Mouse (Mus musculus): Measurements from ENCODE around the gene AI467606.

AI467606 gene

DNA sequence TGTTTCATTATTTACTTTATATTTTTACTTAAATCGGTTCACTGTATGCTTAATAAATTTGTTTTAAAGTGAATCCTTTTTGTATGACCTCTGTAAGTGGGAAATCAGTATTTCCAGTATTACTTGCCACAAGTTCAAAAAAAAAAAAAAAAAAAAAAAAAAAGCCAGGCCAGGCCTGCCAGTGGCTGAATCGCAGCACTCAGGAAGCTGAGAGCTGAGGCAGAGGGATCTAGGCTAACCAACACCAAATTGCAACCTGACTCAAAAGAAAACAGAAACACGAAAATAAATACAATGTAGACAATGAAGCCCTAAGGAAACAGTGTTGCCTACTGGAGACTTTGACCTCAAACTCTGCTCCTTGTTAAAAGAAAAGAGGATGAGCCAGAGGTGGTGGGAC, 2.8 kb downstream of the AI467606 start:
- no peak for DNase-seq (ENCODE audit: low spot score)

DNA sequence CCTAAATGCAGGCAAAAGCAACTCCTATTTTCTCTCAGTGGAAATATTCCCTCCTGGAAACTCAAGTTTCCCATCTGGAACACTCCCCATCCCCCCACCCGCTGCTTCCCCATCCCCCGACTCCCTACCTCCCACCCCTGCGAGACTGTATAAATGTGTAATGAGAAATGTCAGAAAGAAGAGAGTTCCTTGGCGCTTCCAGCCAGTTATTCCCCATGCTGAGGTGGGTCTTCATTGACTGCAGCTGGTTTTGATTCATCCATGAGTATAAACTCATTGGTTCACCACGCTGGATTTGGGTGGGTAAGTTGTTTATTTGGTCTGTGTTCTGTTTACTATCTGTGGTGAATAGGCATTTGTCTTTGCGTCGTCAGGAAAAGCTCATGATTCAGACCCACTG, 5.3 kb downstream of the AI467606 start:
- no peak for DNase-seq (ENCODE audit: low spot score)

DNA sequence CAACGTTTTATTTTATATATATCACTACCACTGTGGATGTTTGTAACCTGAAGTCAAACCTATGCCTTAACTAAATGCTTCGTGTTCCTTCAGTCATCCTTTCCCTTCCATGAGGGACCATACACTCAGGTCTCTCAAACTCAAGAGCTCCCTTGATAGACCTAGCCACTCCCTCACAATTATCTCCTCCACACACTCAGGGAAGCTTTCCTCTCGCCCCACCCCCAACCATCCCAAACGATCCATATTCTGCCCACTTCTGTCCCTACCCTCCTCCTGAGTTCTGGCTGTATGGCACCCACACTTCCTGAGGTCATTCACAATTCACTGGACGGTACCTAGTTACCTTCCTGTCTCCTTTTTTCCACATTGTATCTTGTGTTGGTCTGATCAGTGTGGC, 7.4 kb downstream of the AI467606 start:
- no peak for DNase-seq (ENCODE audit: low spot score)

DNA sequence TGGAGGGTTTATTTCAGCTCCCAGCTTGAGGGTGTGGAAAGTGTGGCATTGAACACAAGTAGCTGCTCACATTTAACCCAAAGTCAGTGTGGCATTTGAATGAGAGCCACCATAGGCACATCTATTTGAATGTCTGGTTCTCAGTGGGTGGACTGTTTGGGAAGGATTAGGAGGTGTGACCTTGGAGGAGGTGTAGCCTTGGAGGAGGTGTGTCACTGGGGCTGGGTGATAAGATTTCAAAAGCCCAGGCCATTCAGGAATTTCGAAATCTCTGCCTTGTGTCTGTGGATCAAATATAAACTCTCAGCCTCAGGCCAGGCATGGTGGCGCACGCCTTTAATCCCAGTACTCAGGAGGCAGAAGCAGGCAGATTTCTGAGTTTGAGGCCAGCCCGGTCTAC, 7.8 kb downstream of the AI467606 start:
- DNase-seq (ENCODE audit: low spot score): no peak

DNA sequence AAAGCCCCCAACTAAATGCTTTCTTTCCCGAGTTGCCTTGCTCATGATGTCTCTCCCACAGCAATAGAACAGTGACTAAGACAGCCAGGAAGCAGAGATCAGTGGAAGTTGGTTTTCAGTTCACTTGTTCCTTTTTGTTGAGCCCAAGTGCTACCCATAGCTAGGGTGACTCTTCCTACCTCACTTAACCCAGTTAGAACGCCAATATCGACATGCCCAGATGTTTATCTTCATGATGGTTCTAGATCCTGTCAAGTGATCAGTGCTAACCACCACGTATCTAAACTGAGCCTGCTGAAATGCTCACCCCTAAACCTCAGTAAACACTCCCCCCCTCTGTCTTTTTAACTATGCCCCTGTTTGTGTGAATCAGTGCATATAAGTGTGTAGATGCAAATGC, 8.4 kb downstream of the AI467606 start:
- no peak for DNase-seq (ENCODE audit: low spot score)

DNA sequence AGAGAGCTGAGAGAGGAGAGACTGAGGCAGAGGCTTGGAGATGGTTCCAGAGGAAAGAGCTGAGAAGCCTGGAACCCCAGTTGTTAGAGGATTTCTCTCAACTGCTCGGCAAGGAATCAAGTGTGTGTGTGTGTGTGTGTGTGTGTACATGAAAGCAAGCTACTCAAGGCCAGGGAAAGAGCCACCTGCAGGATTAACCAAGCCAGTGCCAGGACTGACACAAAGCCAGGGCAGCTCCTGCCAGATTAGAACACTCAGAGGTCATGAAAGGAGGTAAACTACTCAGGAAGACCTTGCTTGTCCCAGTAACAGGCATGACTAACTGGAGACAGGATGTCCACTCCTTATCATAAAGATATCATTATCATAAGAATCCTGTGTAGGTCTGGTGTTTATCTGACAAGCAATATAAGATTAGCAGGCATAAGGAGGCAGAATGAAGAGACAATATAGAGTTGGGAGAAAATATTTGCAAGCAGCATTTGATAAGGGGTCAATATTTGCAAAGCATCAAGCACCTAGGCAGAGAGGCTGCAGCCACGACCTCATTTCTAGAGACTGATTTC, 10.4 kb downstream of the AI467606 start:
- no peak for DNase-seq (ENCODE audit: low spot score)

DNA sequence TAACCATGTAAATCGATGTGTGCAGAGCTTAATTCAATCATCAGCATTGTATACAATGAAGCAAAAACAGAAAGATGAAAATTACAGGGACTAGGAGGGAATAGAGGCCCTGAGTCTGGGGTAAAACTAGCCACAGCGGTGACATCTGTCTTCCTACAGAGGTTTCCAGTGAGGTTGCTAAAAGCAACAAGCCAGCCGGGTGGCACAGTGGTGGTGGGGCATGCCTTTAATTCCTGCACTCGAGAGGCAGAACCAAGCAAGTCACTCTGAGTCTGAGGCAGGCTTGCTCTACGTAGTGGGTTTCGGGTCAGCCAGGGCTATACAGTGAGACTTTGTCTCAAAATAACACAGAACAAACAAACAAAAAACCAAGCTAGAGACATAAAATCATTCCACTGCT, 11.0 kb downstream of the AI467606 start:
- no peak for DNase-seq (ENCODE audit: low spot score)

DNA sequence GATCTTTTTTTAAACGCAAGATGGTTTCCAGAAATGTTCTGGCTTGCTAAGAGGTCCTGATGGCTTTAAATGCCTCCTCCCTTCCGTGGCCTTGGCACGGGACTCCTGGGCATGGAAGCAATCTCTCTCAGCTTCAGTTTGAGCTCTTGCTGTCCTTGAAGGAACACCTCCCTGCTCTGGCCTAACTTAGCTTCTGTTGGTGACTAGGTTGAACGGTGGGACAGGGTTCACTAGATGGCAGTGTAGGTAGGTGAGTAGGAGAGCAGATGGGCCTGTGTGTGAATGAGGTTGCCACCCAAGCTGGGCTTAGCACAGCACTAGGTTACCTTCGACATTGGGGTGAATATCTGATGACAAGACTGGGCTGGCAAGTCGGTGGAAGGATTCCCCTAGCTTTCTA, 12.8 kb downstream of the AI467606 start:
- DNase-seq (ENCODE audit: low spot score): no peak

DNA sequence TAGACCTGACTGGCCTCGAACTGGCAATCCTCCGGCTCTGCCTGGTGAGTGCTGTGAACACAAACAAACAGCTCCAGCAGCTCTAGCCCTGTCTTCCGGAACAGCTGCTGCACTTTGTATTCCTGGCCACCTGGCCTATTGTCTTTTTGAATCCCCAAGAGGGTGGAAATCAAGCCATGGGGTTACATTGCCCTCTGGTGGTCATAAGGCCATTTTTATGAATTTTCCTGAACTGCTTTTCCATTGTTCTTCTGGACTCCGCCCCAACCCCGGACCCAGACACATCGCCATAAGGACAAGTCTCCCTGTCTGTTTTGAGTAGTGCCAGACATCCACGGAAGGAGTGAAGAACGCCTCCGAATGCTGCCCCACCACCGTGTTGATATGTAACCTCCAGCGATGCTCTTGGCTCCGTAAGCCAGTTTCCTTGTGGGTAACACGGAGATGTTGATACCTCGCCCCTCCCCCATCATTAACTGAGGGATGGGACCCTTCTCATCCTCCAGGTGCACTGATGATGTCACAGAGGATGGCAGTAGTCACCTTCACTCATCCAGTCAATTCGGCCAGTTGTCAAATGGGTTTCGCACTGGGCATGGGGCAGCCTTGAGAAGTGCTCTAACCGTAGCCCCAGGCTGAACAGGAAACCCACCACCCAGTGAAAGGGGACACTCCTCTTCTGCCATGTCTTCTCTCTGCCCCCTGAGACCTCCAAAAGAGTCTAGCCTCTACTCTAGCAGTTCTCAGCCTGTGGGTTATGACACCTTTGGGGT, 13.6 kb downstream of the AI467606 start:
- peak; percentile 89 for DNase-seq (ENCODE audit: low spot score)

DNA sequence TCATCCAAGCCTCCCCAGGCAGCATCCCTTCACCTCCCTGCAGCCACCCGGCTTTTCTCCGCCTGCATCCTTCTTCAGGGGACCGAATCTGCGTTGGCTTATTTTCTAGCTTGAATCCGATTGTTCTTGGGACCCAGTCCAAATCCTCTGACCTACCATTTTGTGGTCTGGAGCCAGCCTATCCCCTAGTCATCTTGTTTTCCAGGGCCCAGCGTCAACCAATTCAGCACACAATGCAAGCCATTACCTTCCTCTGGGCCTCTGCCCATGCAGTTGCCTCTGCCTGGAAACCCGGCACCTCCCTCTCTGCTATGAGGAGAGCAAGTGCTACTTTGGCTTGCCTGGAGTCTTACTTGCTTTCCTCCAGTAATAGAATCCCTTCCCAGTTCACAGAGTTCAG, 14.4 kb downstream of the AI467606 start:
- DNase-seq (ENCODE audit: low spot score): no peak

DNA sequence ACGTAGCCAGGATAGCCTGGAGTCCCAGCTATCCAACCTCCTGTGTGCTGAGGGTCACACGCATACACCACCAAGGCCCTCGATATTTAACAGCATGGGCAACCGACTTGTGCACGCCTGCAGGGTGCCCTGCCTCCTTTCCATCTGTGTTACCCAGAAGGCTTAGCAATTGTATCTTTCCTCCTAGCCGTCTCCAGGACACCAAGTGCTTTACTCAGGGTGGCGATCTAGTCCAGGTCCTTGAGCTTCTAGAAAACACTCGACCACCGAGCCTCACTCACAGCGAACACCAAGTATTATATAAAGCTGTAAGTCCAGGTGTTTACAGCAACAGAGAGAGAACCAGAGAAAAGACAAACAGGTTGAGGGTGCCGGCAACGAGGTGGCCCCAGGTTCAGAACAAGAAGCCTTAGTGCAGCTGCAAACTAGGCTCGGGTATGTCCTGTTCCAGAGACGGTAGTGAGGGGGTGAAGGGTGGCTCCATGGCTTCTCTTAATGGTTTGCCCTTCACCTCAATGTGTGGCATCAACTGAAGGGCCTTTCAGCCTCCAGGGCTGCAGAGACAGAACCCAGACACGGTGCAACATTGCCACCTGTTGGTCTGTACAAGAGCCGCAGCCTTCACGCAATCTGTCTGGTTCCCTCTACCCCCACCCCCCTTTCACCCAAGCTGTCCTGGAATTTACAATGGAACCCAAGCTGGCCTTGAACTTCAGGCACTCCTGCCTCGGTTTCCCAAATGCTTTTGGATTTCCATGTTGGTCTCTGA, 19.3 kb downstream of the AI467606 start:
- peak; percentile 89 for DNase-seq (ENCODE audit: low spot score)

DNA sequence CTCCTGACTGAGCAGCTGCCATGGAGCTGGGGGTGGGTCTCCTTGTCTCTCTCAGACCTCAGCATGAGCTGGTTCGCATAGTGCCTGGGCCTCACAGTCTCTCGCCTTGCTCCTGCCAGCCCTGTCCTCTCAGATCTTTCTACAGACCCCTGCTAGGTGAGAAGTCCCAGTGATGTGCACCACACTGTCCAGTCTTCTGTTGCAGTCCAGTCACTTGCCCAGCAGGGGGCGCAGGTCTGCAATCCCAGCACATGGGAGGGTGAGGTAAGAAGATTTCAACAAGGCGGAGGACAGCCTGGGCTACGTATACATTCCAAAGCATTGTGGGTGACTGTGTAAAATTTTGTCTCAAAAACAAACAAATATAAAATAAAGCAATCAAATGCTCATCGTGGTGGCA, 20.3 kb downstream of the AI467606 start:
- DNase-seq (ENCODE audit: low spot score): peak; percentile 80

DNA sequence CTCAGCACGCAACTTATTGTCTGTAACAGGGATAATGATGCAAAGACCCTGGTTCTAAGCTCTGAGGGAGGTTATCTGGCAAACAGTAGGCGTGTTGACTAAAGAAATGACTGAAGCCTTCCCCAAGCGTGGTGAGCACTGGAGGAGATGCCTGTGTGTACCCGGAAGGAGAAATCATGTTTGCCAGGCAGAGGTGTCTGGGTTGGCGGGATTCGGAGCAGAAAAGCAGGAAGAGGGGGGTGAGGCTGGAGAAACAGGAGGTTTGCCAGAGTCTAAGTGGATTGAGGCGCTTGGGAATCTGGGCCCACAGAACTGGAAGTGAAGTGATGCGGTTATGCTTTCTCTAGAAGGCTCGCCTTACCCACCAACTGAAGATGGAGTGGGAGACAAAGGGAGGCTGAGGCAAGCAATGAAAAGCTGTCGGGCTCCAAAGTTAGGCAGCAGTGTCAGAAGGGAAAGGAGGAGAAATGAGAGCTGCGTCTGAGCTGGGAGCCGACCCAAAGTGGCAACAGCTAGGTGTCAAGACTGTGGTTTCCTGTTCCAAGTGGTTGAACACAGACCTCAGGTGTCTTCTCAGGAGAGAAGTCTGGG, 21.2 kb downstream of the AI467606 start:
- DNase-seq (ENCODE audit: low spot score): no peak

DNA sequence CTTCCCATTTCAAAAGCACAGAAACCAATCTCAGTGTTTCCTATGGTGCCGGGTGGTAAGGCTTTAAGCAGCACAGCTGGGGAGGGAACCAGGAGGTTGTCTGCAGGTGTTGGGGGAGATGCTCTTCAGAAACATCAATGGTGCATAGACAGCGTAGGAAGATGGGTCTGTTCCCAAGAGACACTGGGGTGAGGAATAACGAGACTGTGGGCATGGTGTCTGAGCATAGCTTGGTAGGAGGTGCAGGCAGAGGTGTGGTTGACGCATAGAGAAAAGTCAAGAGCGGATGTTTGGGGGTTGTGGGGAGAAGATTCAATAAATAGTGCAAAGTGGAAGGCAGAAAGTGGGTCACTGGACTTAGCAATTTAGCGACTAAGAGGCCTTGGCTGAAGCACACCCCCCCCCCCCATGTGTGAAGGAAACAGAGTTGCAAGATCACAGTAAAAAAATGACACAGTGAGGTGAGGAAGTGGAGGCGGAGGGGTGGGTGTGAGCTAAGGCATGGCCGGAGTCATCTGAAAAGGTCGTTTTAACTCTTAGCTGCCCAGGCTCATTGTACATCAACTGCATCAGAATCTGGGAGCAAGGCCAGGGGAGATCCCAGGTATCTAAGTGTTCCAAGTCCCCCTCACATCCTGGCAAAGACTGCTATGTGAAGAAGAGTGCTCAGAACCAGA, 21.9 kb downstream of the AI467606 start:
- DNase-seq (ENCODE audit: low spot score): no peak

DNA sequence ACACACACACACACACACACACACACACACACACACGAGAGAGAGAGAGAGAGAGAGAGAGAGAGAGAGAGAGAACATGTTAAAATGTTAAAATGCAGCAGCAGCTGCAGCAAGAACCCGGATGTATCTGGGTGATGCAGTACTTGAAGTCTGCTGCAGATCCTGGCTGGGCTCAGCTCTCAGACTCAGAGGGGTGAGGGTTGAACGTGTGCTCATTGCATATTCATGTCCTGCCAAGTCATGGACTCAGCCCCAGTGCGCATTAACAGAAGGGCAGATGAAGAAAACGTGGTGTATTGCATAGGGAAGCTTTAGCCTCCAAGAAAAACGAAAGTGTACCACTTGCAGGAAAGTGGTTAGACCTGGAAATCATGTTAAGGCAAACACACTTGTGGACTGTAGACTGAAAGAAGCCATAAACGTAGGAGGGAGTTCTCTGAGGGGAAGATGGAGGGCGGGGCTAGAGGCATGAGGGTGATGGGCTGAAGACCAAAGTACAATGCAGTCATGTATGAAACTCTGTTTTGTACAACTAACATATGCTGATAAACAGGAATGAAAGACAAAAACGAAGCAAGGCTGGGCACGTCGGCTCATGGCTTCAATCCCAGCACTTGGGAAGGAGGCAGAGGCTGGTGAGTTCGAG, 22.6 kb downstream of the AI467606 start:
- no peak for DNase-seq (ENCODE audit: low spot score)

DNA sequence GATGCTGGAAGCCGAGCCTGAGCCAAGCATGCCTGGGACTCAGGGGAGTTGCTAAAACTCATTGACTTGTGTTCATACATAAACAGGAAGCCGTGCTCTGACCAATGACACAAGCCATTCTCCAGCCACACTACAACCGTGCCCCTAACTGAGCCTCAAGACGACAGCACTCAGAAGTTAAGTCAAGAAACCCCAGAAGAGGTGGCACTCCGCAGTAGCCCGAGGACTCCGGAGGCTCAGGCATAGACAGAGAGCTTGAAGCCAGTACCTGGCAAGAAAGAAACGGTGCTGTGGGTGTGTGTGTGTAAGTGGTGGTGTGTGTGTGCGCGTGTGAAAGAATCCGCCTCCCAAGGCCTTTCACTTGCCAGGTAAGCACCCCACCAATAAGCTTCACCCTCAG, 23.8 kb downstream of the AI467606 start:
- no peak for DNase-seq (ENCODE audit: low spot score)

DNA sequence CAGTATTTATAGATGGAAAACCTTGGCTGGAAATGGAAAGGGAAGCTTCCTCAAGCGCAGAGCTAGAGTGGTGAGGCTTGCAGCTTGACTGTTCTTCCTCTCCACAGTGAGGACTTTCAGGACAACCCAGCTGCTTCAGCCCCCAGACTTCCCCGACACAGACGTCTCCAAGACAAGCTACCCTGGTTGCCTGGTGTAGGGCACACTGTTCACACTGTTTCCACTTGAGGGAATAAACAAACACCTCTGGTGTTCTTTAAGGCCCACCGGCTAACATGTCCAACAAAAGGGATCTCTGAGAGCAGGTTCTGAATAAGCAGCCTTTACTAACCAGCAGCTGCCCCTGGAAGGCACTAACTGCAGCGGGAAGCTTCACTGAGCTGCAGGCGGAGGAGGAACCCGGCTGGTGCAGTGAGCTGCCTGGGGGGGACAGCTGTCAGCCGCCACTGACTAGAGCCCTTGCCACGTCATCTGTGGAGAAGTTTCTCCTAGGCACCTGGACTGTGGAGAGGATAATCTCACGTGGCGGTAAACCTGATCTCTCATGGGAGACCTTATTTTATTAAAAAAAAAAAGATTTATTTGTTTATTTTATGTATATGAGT, 25.3 kb downstream of the AI467606 start:
- DNase-seq (ENCODE audit: low spot score): no peak

DNA sequence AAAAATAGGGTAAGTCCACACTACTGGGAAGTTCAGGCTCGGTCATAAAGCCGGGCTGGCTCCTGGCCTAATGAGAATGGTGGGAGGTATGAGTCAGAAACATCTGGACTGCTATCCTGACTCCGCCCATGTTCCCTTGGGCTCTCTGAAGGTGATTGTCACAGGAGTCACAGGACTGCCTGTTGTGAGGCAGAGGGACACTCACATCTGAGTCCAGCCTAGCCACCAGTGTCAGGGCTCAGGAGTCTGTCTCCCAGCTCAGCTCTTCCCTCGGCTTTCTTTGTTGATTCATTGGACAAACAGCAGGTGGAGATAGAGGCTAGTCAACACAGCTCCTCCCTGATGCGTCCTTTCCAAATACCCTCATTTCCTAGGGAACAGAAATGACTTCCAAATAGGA, 26.8 kb downstream of the AI467606 start:
- peak; percentile 54 for DNase-seq (ENCODE audit: low spot score)

DNA sequence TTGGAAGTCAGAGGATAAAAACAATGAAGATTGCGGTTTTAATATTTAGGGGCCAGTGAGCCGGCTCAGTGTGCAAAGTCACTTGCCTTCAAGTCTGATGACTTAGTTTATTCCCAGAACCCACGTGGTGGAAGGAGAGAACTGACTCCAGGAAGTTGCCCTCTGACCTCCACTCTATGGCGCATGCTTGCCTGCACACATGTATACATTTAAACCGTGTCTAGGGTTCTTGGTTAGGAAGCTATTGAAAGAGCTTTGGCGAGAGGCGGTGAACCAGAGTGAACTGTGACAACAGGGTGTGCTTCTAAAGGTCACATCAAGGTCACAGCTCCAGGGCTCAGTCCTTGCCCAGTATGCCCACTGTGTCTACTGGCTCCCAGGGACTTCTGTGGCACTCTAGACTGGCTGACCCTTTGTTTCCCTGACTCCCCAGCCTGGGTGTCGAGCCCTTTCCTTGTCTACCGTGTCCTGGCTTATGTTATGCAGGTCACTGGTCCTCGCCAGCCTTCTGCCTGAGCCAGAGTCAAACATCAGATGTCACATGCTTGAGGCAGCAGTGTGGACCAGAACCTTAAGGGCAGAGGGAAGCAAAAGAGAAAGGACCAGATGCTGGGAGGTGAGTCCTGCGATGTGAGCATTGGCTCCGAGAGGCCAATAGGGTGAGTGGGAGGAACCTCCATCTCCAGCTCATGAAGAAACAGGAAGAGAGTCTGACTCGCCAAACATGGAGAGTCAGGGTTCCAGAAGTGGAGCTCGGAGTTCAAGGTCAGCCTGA, 27.7 kb downstream of the AI467606 start:
- DNase-seq (ENCODE audit: low spot score): peak; percentile 63

DNA sequence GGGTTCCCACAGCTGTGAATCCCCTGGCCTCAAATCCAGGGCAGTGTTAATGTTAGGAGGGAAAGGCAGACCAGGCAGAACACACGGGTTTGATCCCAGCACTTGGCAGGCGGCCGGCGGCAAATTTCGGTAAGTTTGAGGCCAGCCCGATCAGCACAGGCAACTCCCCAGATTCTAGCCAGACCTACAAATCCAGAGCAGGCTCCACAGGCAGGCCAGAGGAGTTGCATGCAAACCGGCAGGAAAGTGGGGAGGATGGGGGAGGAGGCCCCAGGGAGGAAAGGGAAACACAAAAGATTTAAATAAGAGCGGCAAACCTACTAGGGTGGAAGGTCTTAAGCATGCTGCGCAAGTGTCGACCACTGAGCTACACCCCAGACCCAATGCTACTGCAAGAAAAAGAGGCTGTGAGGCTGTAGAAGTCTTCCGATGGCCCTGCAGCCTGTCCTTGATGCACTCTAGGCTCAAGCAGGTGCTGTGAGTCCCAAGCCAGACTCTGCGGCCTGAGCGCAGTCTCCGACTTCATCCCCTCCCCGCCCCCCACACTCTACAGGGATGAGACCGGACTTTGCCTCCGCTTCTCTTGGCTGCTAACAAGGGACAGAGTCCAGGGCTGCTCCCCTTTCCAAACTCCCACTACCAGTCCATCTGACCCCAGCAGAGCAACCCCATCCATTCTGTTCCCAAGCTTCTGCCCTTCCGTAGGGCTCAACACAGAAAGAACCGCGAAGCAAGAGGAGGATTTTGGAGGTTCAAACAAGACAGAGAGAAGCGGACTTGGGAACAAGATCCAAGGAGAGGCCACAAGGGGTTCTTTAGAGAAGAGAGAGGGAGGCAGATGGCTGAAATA, 30.1 kb downstream of the AI467606 start:
- DNase-seq (ENCODE audit: low spot score): peak; percentile 28

All from embryo, embryonic 10 days (tissue).